In genomic region chr2:92471886-92472670, GRCm38 (mm10) we compare ENCODE assay signal across 26 mouse cellular contexts. TPM values are rescaled to one million over a fixed set of nuclear protein-coding genes. Genes with fewer than 3 reads are reported as not detected.
DNase-seq lines count a peak whose midpoint lies in the region; ATAC-seq lines count a peak whose summit lies in the region.
"Had no signal": no experiment of that assay in that cellular context is flagged by ENCODE, and none has a peak within 500 bp of the region (broad histone marks: within the 10 kb centered on the region; RNA-seq: fewer than 3 reads in every experiment).

No protein-coding gene starts in this region.

- H3K9ac ChIP-seq in forebrain, embryonic 15.5 days (replicated peaks), result no peak overlapping the region
- H3K9ac ChIP-seq: embryonic facial prominence, embryonic 13.5 days; forebrain, embryonic 12.5 days; hindbrain, embryonic 13.5 days had no signal

- H3K36me3 ChIP-seq in forebrain, embryonic 15.5 days, result no peaks in the 10 kb centered on the region
- H3K36me3 ChIP-seq: embryonic facial prominence, embryonic 10.5 days; embryonic facial prominence, embryonic 13.5 days; forebrain, embryonic 12.5 days; hindbrain, embryonic 13.5 days had no signal

- H3K27me3 ChIP-seq in forebrain, embryonic 15.5 days, result no peaks in the 10 kb centered on the region
- H3K27me3 ChIP-seq: embryonic facial prominence, embryonic 13.5 days; forebrain, embryonic 12.5 days; hindbrain, embryonic 13.5 days had no signal

- no peak overlapping the region for H3K4me3 ChIP-seq in forebrain, embryonic 15.5 days
- H3K4me3 ChIP-seq: embryonic facial prominence, embryonic 10.5 days; embryonic facial prominence, embryonic 13.5 days; erythroblast, embryonic 14.5 days; forebrain, embryonic 12.5 days; heart, adult 2 months; hindbrain, embryonic 13.5 days had no signal

- no peak overlapping the region for H3K27ac ChIP-seq in forebrain, embryonic 15.5 days (replicated peaks)
- H3K27ac ChIP-seq: embryonic facial prominence, embryonic 10.5 days; embryonic facial prominence, embryonic 13.5 days; forebrain, embryonic 12.5 days; heart, adult 2 months; hindbrain, embryonic 13.5 days had no signal

- DNase-seq in thymus, adult 18-20 months, result peak; percentile 42 to 55
- peak; percentile 81 for DNase-seq in thymus, postnatal 0 days (ENCODE audit: low spot score)
- DNase-seq in thymus, postnatal 25 days, result peak; percentile 58
- no peak for DNase-seq in spleen, postnatal 14 days (ENCODE audit: low spot score in 2 of 2)
- no peak for DNase-seq in ovary, postnatal 14 days (ENCODE audit: low spot score)
- DNase-seq: adrenal gland, adult 8-10 months; adrenal gland, postnatal 25 days; cerebellum, adult 11-12 months; cerebellum, adult 8-10 months; cerebellum, postnatal 10 days; cerebellum, postnatal 36 days; embryo, embryonic 11 days; gastrocnemius, postnatal 10 days; gastrocnemius, postnatal 36 days; heart, adult 2 months had no signal

- no peaks in the 10 kb centered on the region for H3K9me3 ChIP-seq in forebrain, embryonic 15.5 days
- H3K9me3 ChIP-seq: embryonic facial prominence, embryonic 10.5 days; embryonic facial prominence, embryonic 13.5 days; forebrain, embryonic 12.5 days; hindbrain, embryonic 13.5 days had no signal

- no peaks in the 10 kb centered on the region for H3K4me1 ChIP-seq in forebrain, embryonic 15.5 days
- H3K4me1 ChIP-seq: embryonic facial prominence, embryonic 13.5 days; forebrain, embryonic 12.5 days; hindbrain, embryonic 13.5 days had no signal

- no peak overlapping the region for H3K4me2 ChIP-seq in forebrain, embryonic 15.5 days (replicated peaks)
- H3K4me2 ChIP-seq: embryonic facial prominence, embryonic 13.5 days; forebrain, embryonic 12.5 days; heart, embryonic 11.5 days; hindbrain, embryonic 13.5 days had no signal

- ATAC-seq in forebrain, embryonic 15.5 days (replicated peaks), result no peak
- ATAC-seq: activated CD4-positive, CD25-positive, alpha-beta regulatory T cell, adult 4 months; CD4-positive, CD25-positive, alpha-beta regulatory T cell, adult 4 months; forebrain, embryonic 16.5 days; hindbrain, embryonic 16.5 days had no signal

- 85% methylated on average over 12 of the region's 12 CpGs for WGBS in forebrain, embryonic 15.5 days

RNA-seq across cellular contexts. Expression of gene Slc35c1, which starts 11.7 kb away (rescaled TPM):
- 24.3 and 29.7 TPM in 2 replicates for polyA plus RNA-seq in thymus, postnatal 0 days (2015; fragmentation: Nextera tagmentation; extraction: Ambion mirVana)
- 9.7 and 10.9 TPM in 2 replicates for polyA plus RNA-seq in forebrain, embryonic 15.5 days (2015; fragmentation: Nextera tagmentation; extraction: Ambion mirVana)

RNA-seq across cellular contexts. Expression of gene Cry2, which starts 38.2 kb away (rescaled TPM):
- polyA plus RNA-seq in thymus, postnatal 0 days (2015; fragmentation: Nextera tagmentation; extraction: Ambion mirVana), result 10.9 and 13.0 TPM in 2 replicates
- 37.0 and 37.2 TPM in 2 replicates for polyA plus RNA-seq in forebrain, embryonic 15.5 days (2015; fragmentation: Nextera tagmentation; extraction: Ambion mirVana)

Comparison
In these comparisons a context has a peak if more than half of its experiments do, and no peak if none do; other contexts are left out.
1. DNase-seq: peak in thymus, adult 18-20 months (2 of 2), thymus, postnatal 0 days (single experiment) and thymus, postnatal 25 days (single experiment); none in spleen, postnatal 14 days (0 of 2) and ovary, postnatal 14 days (single experiment).